Mouse (Mus musculus): ENCODE measurements around the gene Olfm3. TPM values are rescaled to one million over a fixed set of nuclear protein-coding genes. Genes with fewer than 3 reads are reported as not detected.

The Olfm3 gene
- total and polyA plus RNA-seq, 2 experiments from 2014 or later: 19.8 to 33.0 TPM

DNA sequence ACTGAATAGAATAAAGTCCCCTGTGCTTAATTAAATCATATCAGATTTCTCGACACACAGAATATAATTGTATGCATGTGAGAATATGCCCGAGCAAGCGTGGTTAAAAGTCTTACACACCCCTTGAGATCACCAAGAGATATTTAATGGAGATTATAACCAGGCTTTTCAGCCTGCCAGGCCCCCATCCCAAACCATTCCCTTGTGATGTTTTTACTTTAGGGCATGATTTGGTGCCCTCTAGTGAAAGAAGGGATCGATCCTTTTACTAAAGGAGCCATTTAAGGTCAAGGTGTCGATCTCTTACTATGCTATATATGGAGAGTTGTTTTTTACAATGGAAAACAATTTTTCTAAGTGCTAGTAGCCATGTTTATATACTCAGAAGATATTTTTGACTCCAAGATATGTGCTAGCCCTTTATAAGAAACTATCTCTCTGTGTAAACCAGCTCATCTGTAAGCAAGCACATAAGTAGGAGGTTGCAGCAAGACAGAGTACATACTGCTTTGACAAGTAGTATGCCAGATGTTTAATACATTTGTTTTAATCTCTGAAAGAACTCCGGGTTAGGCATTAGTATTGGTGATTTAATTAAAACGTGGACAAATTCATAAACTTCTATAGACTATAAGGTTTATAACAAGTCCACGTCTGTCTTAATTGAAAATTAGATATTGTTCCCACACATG is 201.1 kb downstream of the Olfm3 start:
- H3K27me3 ChIP-seq (ENCODE audit: insufficient read depth, low read length): no peaks in the 10 kb centered on the region
- H3K9ac ChIP-seq (replicated peaks; ENCODE audit: low read length, poor library complexity, severe bottlenecking): no peak overlapping the region
- no peaks in the 10 kb centered on the region for H3K4me1 ChIP-seq (ENCODE audit: insufficient read depth, low read length)
- H3K36me3 ChIP-seq (ENCODE audit: insufficient read depth, low read length): no peaks in the 10 kb centered on the region
- WGBS: 30% methylated on average over 8 of the region's 8 CpGs
- no peak overlapping the region for H3K27ac ChIP-seq (ENCODE audit: low read depth, low read length)
- H3K4me2 ChIP-seq (ENCODE audit: low read depth, low read length, poor library complexity, severe bottlenecking): no peak overlapping the region
- H3K9me3 ChIP-seq (ENCODE audit: low read length): no peaks in the 10 kb centered on the region
- peak; percentile 67 for TF ChIP-seq CTCF (IDR thresholded peaks at IDR 0.05)
- ATAC-seq (ENCODE audit: low FRiP score): no peak
- peak; percentile 44 for DNase-seq (ENCODE audit: low spot score)
- no peak overlapping the region for H3K4me3 ChIP-seq (ENCODE audit: low read depth, low read length)

- Histone ChIP-seq H3K4me1 (ENCODE audit: insufficient read depth, low read length) (no peaks in the 10 kb centered on the region), H3K4me2 (ENCODE audit: low read depth, low read length, poor library complexity, severe bottlenecking) (no peak overlapping the region), H3K4me3 (ENCODE audit: low read depth, low read length) (no peak overlapping the region), H3K27ac (ENCODE audit: low read depth, low read length) (no peak overlapping the region), H3K9me3 (ENCODE audit: low read length) (no peaks in the 10 kb centered on the region), H3K36me3 (ENCODE audit: insufficient read depth, low read length) (no peaks in the 10 kb centered on the region), H3K9ac (replicated peaks; ENCODE audit: low read length, poor library complexity, severe bottlenecking) (no peak overlapping the region), H3K27me3 (ENCODE audit: insufficient read depth, low read length) (no peaks in the 10 kb centered on the region)
- 55% methylated on average over 2 of the region's 2 CpGs for whole genome bisulfite sequencing
- ATAC-seq (ENCODE audit: low FRiP score) (no peak), DNase-seq (ENCODE audit: low spot score) (no peak)
- no peak for TF ChIP-seq CTCF (IDR thresholded peaks at IDR 0.05)
These were observed 241.8 kb downstream of the Olfm3 start for GRCm38 (mm10) chr3:115145722-115146121.

GRCm38 (mm10) chr3:115146244-115146643 is 242.4 kb downstream of the Olfm3 start:
- ATAC-seq (ENCODE audit: low FRiP score) (no peak), DNase-seq (ENCODE audit: low spot score) (no peak)
- no peak overlapping the region for H3K4me2 ChIP-seq (ENCODE audit: low read depth, low read length, poor library complexity, severe bottlenecking)
- no peak overlapping the region for H3K9ac ChIP-seq (replicated peaks; ENCODE audit: low read length, poor library complexity, severe bottlenecking)
- WGBS: 89% methylated on average over 2 of the region's 2 CpGs
- H3K36me3 ChIP-seq (ENCODE audit: insufficient read depth, low read length): no peaks in the 10 kb centered on the region
- H3K9me3 ChIP-seq (ENCODE audit: low read length): no peaks in the 10 kb centered on the region
- H3K27me3 ChIP-seq (ENCODE audit: insufficient read depth, low read length): no peaks in the 10 kb centered on the region
- no peak overlapping the region for H3K4me3 ChIP-seq (ENCODE audit: low read depth, low read length)
- TF ChIP-seq CTCF (IDR thresholded peaks at IDR 0.05): no peak
- no peaks in the 10 kb centered on the region for H3K4me1 ChIP-seq (ENCODE audit: insufficient read depth, low read length)
- no peak overlapping the region for H3K27ac ChIP-seq (ENCODE audit: low read depth, low read length)

GRCm38 (mm10) chr3:115158903-115159473 is 255.1 kb downstream of the Olfm3 start:
- Histone ChIP-seq H3K4me1 (ENCODE audit: insufficient read depth, low read length) (no peaks in the 10 kb centered on the region), H3K4me2 (ENCODE audit: low read depth, low read length, poor library complexity, severe bottlenecking) (no peak overlapping the region), H3K9ac (replicated peaks; ENCODE audit: low read length, poor library complexity, severe bottlenecking) (no peak overlapping the region), H3K4me3 (ENCODE audit: low read depth, low read length) (no peak overlapping the region), H3K27me3 (ENCODE audit: insufficient read depth, low read length) (no peaks in the 10 kb centered on the region), H3K27ac (ENCODE audit: low read depth, low read length) (no peak overlapping the region), H3K36me3 (ENCODE audit: insufficient read depth, low read length) (no peaks in the 10 kb centered on the region), H3K9me3 (ENCODE audit: low read length) (no peaks in the 10 kb centered on the region)
- TF ChIP-seq CTCF (IDR thresholded peaks at IDR 0.05): no peak
- DNase-seq (ENCODE audit: low spot score) (no peak), ATAC-seq (ENCODE audit: low FRiP score) (no peak)
- WGBS: 61% methylated on average over 3 of the region's 3 CpGs

GRCm38 (mm10) chr3:115174625-115175024 is 270.7 kb downstream of the Olfm3 start:
- Histone ChIP-seq H3K4me1 (ENCODE audit: insufficient read depth, low read length) (no peaks in the 10 kb centered on the region), H3K4me2 (ENCODE audit: low read depth, low read length, poor library complexity, severe bottlenecking) (no peak overlapping the region), H3K4me3 (ENCODE audit: low read depth, low read length) (no peak overlapping the region), H3K27me3 (ENCODE audit: insufficient read depth, low read length) (no peaks in the 10 kb centered on the region), H3K27ac (ENCODE audit: low read depth, low read length) (no peak overlapping the region), H3K9ac (replicated peaks; ENCODE audit: low read length, poor library complexity, severe bottlenecking) (no peak overlapping the region), H3K9me3 (ENCODE audit: low read length) (no peaks in the 10 kb centered on the region), H3K36me3 (ENCODE audit: insufficient read depth, low read length) (no peaks in the 10 kb centered on the region)
- no peak for ATAC-seq (ENCODE audit: low FRiP score)
- 86% methylated on average over 7 of the region's 7 CpGs for WGBS
- TF ChIP-seq CTCF (IDR thresholded peaks at IDR 0.05): no peak
- DNase-seq (ENCODE audit: low spot score): no peak
